Mouse (Mus musculus) embryonic facial prominence, embryonic 11.5 days (tissue): Measurements from ENCODE around the gene Hist2h3c1. TPM values are rescaled to one million over a fixed set of nuclear protein-coding genes. Genes with fewer than 3 reads are reported as not detected.
A peak's percentile ranks its signal among the peaks of the same experiment; 100 is the strongest.

ENCODE experiments used
- ATAC-seq: fragments of 200-750 bp; cut with Nextera tagmentation; replicated peaks from 2 replicates; pipeline ENCODE4 v1.8.0; 2017; ENCODE audit warnings: low read depth; ENCODE audit not compliant: insufficient number of reproducible peaks, low FRiP score, low TSS enrichment
- DNase-seq: peaks from one replicate; pipeline ENCODE4 v3.0.0-alpha.2; 2015; ENCODE audit warnings: low spot score
- H3K27ac ChIP-seq: fragments of 300-500 bp; sonication (generic); replicated peaks from 2 replicates; pipeline ENCODE4 v1.5.1; 2014; ENCODE audit warnings: mild to moderate bottlenecking, low read depth, low read length, control low read depth
- H3K27me3 ChIP-seq: fragments of 300-500 bp; sonication (generic); 2 replicates; pipeline ENCODE4 v1.6.1; 2014; ENCODE audit warnings: mild to moderate bottlenecking, low read length, moderate library complexity, mixed read lengths; ENCODE audit not compliant: control insufficient read depth, insufficient read depth
- H3K36me3 ChIP-seq: fragments of 300-500 bp; sonication (generic); replicated peaks from 2 replicates; pipeline ENCODE4 v1.6.1; 2014; ENCODE audit warnings: low read depth, mild to moderate bottlenecking, low read length, moderate library complexity, mixed read lengths; ENCODE audit not compliant: control insufficient read depth, insufficient read depth
- H3K4me1 ChIP-seq: fragments of 300-500 bp; sonication (generic); 2 replicates; pipeline ENCODE4 v1.6.1; 2014; ENCODE audit warnings: low read length, mixed read lengths; ENCODE audit not compliant: control insufficient read depth, insufficient read depth
- H3K4me2 ChIP-seq: fragments of 300-500 bp; sonication (generic); 2 replicates; pipeline ENCODE4 v1.6.1; 2014; ENCODE audit warnings: low read depth, mild to moderate bottlenecking, control low read depth, low read length, moderate library complexity
- H3K4me3 ChIP-seq: fragments of 300-500 bp; sonication (generic); 2 replicates; pipeline ENCODE4 v1.5.1; 2014; ENCODE audit warnings: low read depth, low read length, control low read depth
- H3K9ac ChIP-seq: fragments of 300-500 bp; sonication (generic); replicated peaks from 2 replicates; pipeline ENCODE4 v1.6.1; 2014; ENCODE audit warnings: mild to moderate bottlenecking, control low read depth, low read length
- H3K9me3 ChIP-seq: fragments of 300-500 bp; sonication (generic); replicated peaks from 2 replicates; pipeline ENCODE4 v1.6.1; 2016; ENCODE audit warnings: mild to moderate bottlenecking, low read length, inconsistent platforms, mixed read lengths; ENCODE audit not compliant: control insufficient read depth
- WGBS: fragments of 180-500 bp; shearing (Covaris S2); extraction: QIAGEN DNeasy Blood & Tissue Kit; methylation state at CpG from one replicate; pipeline ENCODE4 v1.1.7; 2014; 5-methylcytosine and 5-hydroxymethylcytosine counted together
- polyA plus RNA-seq: library from polyadenylated mRNA; unstranded; fragments of >200 nt; fragmentation: Nextera tagmentation; extraction: Ambion mirVana; gene quantifications from 2 replicates; pipeline ENCODE4 v1.2.1, GENCODE M21; 2014

Gene Hist2h3c1
- polyA plus RNA-seq, 1 experiment from 2014 or later, result 0.50 TPM

GRCm38 (mm10) chr3:96255926-96256593, 9.6 kb downstream of the Hist2h3c1 start:
- Histone ChIP-seq H3K9ac (no peak overlapping the region), H3K27me3 (no peaks in the 10 kb centered on the region), H3K4me3 (no peak overlapping the region), H3K36me3 (no peaks in the 10 kb centered on the region), H3K4me2 (no peak overlapping the region), H3K9me3 (no peaks in the 10 kb centered on the region), H3K27ac (no peak overlapping the region), H3K4me1 (no peaks in the 10 kb centered on the region)
- DNase-seq, result no peak
- ATAC-seq, result no peak
- WGBS, result 83% methylated on average over 5 of the region's 5 CpGs

- Histone ChIP-seq H3K4me2 (no peak overlapping the region), H3K27ac (no peak overlapping the region), H3K27me3 (no peaks in the 10 kb centered on the region), H3K9ac (no peak overlapping the region), H3K9me3 (no peaks in the 10 kb centered on the region), H3K4me1 (no peaks in the 10 kb centered on the region), H3K36me3 (no peaks in the 10 kb centered on the region), H3K4me3 (no peak overlapping the region)
- ATAC-seq, result no peak
- DNase-seq, result no peak
- WGBS, result 76% methylated on average over 3 of the region's 3 CpGs
These were observed 10.7 kb downstream of the Hist2h3c1 start for GRCm38 (mm10) chr3:96257190-96257589.

DNA sequence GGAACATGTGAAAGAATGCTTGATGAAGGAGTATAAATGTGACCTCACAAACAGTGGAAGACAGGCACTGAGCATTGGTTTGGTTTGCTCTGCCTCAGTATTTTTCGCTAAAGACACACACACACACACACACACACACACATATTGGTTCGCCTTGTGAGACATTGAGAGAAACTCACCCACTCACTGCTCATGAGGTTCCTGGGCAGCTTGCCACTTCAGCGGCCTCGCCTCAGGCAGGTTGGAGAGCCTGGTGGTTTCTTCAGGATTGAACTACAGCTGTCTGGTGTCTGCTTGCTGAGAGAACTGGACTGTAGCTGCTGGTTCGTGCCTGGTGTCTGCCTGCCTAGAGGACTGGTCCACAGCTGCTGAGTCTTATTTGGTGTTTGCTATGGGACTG, 13.7 kb downstream of the Hist2h3c1 start:
- 84% methylated on average over 5 of the region's 5 CpGs for WGBS
- Histone ChIP-seq H3K36me3 (no peaks in the 10 kb centered on the region), H3K4me2 (no peak overlapping the region), H3K9ac (no peak overlapping the region), H3K4me1 (no peaks in the 10 kb centered on the region; the same call in 1 of the 2 replicates), H3K27ac (no peak overlapping the region), H3K4me3 (no peak overlapping the region), H3K9me3 (no peaks in the 10 kb centered on the region), H3K27me3 (no peaks in the 10 kb centered on the region)
- DNase-seq (no peak), ATAC-seq (no peak)

DNA sequence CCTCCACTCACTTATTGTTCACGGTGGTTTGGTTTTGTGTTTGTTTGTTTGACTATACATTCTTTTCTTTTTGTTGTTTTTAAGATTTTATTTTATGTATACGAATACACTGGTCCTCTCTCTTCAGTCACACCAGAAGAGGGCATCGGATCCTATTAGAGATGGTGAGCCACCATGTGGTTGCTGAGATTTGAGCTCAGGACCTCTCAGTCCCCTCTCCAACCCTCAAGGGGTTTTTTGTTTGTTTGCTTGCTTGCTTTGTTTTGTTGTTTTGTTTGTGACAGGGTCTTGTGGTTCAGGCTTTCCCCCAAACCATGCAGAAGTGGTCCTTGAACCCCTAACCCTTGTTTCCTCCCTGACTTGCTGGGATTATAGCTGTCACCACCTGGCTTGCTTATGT, 15.1 kb downstream of the Hist2h3c1 start:
- Histone ChIP-seq H3K36me3 (no peaks in the 10 kb centered on the region), H3K4me3 (no peak overlapping the region; the same call in 1 of the 2 replicates), H3K27me3 (no peaks in the 10 kb centered on the region), H3K27ac (peak overlapping the region; percentile 98), H3K4me2 (peak overlapping the region; percentile 89), H3K9me3 (no peaks in the 10 kb centered on the region), H3K4me1 (no peaks in the 10 kb centered on the region; the same call in 1 of the 2 replicates), H3K9ac (peak overlapping the region; percentile 80)
- DNase-seq (no peak), ATAC-seq (no peak)
- WGBS, result 45% methylated on average over 3 of the region's 3 CpGs

GRCm38 (mm10) chr3:96262216-96262875, 15.9 kb downstream of the Hist2h3c1 start:
- peak overlapping the region; percentile 80 for H3K9ac ChIP-seq
- no peaks in the 10 kb centered on the region for H3K36me3 ChIP-seq
- peak; percentile 77 for ATAC-seq
- H3K4me3 ChIP-seq, result peak overlapping the region; percentile 55
- H3K4me1 ChIP-seq, result no peaks in the 10 kb centered on the region; the same call in 1 of the 2 replicates
- H3K4me2 ChIP-seq, result peak overlapping the region; percentile 89
- no peaks in the 10 kb centered on the region for H3K27me3 ChIP-seq
- WGBS, result under 1% methylated on average over 19 of the region's 19 CpGs
- peak; percentile 82 for DNase-seq
- H3K9me3 ChIP-seq, result no peaks in the 10 kb centered on the region
- H3K27ac ChIP-seq, result peak overlapping the region; percentile 98

DNA sequence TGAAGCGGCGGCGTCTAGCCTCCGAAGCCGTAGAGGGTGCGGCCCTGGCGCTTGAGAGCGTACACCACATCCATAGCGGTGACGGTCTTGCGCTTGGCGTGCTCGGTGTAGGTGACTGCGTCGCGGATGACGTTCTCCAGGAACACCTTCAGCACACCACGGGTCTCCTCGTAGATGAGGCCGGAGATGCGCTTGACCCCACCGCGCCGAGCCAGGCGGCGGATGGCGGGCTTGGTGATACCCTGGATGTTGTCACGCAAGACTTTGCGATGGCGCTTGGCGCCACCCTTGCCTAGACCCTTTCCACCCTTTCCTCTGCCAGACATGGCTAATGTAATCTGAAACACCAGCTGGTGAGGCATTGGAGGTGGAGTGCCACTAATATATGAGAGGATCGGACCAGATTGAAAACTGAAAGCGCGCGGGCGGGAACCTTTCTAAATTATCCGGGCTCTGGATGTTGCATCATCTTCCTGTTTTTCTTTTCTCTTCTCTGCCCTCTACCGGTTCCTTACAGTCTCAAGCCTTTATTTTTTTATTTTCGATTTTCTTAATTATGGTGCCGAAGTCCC, 16.6 kb downstream of the Hist2h3c1 start, which contains the start of gene Hist2h4:
Gene Hist2h4, minus strand, starts transcription at position 333 of the 572 bp plus-strand sequence.
- no peaks in the 10 kb centered on the region for H3K9me3 ChIP-seq
- WGBS, result 1% methylated on average over 40 of the region's 40 CpGs
- peak within 1 kb of the TSS; percentile 89 for H3K4me2 ChIP-seq
- H3K36me3 ChIP-seq, result no peaks in the 10 kb centered on the region
- DNase-seq, result peak; percentile 98
- peak within 1 kb of the TSS; percentile 98 for H3K27ac ChIP-seq
- H3K9ac ChIP-seq, result peak within 1 kb of the TSS; percentile 80
- peak; percentile 84 for ATAC-seq
- peak within 1 kb of the TSS; percentile 55 for H3K4me3 ChIP-seq
- no peaks in the 10 kb centered on the region for H3K27me3 ChIP-seq
- H3K4me1 ChIP-seq, result no peaks in the 10 kb centered on the region; the same call in 1 of the 2 replicates

DNA sequence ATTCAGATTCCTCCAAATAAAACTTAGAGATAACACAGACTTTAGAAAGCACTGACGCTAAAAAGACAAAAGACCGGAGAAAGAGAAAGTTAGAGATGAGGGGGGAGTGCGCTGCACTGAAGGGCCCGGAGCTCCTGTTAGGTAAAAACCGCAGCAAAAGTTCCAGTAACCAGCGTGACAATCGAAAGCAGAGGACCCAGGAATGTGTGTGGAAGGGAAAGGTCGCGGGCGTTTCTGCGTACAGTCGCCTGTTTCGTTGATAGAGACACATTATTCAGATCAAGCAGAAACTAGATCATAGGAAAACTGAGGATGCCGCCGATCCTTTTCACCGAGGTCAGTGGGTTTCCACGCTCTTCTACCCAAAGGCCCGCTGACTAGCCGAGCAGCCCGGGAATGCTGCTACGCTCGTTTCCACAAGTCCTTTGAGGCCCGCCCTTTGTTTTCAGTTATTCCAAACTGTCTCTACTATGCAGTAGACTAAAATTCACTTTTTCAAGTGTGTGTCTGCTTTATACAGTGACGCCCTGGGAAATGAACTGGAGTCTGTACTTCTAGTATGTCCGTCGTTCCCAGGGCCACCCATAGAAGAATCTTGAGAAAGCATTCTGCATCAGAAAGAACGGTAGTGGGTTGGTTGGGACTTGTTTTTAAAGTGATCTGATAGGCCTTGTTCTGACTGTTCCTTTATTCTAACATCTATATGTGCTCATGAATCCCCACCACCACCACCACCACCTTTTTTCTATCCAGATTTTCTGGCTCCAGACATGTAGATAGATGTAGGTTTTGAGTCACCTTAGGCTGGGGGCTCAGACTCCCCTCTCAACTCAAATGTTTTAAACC, 17.3 kb downstream of the Hist2h3c1 start:
- peak overlapping the region; percentile 75 for H3K9ac ChIP-seq
- DNase-seq (peak; percentile 65), ATAC-seq (no peak)
- H3K4me1 ChIP-seq, result no peaks in the 10 kb centered on the region; the same call in 1 of the 2 replicates
- 8% methylated on average over 27 of the region's 27 CpGs for WGBS
- peak overlapping the region; percentile 55 for H3K4me3 ChIP-seq
- H3K36me3 ChIP-seq, result no peaks in the 10 kb centered on the region
- peak overlapping the region; percentile 98 for H3K27ac ChIP-seq
- H3K4me2 ChIP-seq, result peak overlapping the region; percentile 58
- no peaks in the 10 kb centered on the region for H3K9me3 ChIP-seq
- no peaks in the 10 kb centered on the region for H3K27me3 ChIP-seq
